Mouse (Mus musculus) hindbrain, embryonic 14.5 days (tissue): ENCODE measurements around the gene Ripor2. TPM values are rescaled to one million over a fixed set of nuclear protein-coding genes. Genes with fewer than 3 reads are reported as not detected.

ENCODE experiments used
- ATAC-seq: fragments of 200-750 bp; cut with Nextera tagmentation; 2 replicates; pipeline ENCODE4 v1.8.0; 2017; ENCODE audit warnings: moderate number of reproducible peaks, mild to moderate bottlenecking, moderate TSS enrichment, moderate library complexity; ENCODE audit not compliant: low FRiP score
- DNase-seq: peaks from one replicate; pipeline ENCODE4 v3.0.0-alpha.2; 2015; ENCODE audit warnings: low spot score
- H3K27ac ChIP-seq: fragments of 300-500 bp; sonication (generic); 2 replicates; pipeline ENCODE4 v1.5.1; 2014; ENCODE audit warnings: mild to moderate bottlenecking, moderate library complexity
- H3K27me3 ChIP-seq: fragments of 300-500 bp; sonication (generic); 2 replicates; pipeline ENCODE4 v1.6.1; 2014; ENCODE audit warnings: mild to moderate bottlenecking, low read length, mixed read lengths; ENCODE audit not compliant: control insufficient read depth, insufficient read depth
- H3K36me3 ChIP-seq: fragments of 300-500 bp; sonication (generic); replicated peaks from 2 replicates; pipeline ENCODE4 v1.6.1; 2014; ENCODE audit not compliant: control insufficient read depth, insufficient read depth
- H3K4me1 ChIP-seq: fragments of 300-500 bp; sonication (generic); replicated peaks from 2 replicates; pipeline ENCODE4 v1.6.1; 2014; ENCODE audit warnings: antibody characterized with exemption, low read length, mixed read lengths; ENCODE audit not compliant: control insufficient read depth, insufficient read depth
- H3K4me2 ChIP-seq: fragments of 300-500 bp; sonication (generic); replicated peaks from 2 replicates; pipeline ENCODE4 v1.6.1; 2014; ENCODE audit warnings: mild to moderate bottlenecking, moderate library complexity
- H3K4me3 ChIP-seq: fragments of 300-500 bp; sonication (generic); replicated peaks from 2 replicates; pipeline ENCODE4 v1.5.1; 2014; ENCODE audit warnings: mild to moderate bottlenecking, low read length
- H3K9ac ChIP-seq: fragments of 300-500 bp; sonication (generic); 2 replicates; pipeline ENCODE4 v1.6.1; 2014
- H3K9me3 ChIP-seq: fragments of 300-500 bp; sonication (generic); 2 replicates; pipeline ENCODE4 v1.6.1; 2016; ENCODE audit warnings: low read length; ENCODE audit not compliant: control insufficient read depth
- WGBS: fragments of 180-500 bp; shearing (Covaris S2); extraction: QIAGEN DNeasy Blood & Tissue Kit; methylation state at CpG from one replicate; pipeline ENCODE4 v1.1.7; 2014; 5-methylcytosine and 5-hydroxymethylcytosine counted together
- polyA plus RNA-seq: library from polyadenylated mRNA; unstranded; fragments of >200 nt; fragmentation: Nextera tagmentation; extraction: Ambion mirVana; gene quantifications from 2 replicates; pipeline ENCODE4 v1.2.1, GENCODE M21; 2014

Ripor2 gene
- polyA plus RNA-seq, 1 experiment from 2014 or later: 25.9 TPM

GRCm38 (mm10) chr13:24576338-24577119 is 5.5 kb upstream of the Ripor2 start:
- peak; percentile 73 for DNase-seq
- Histone ChIP-seq H3K36me3 (no peaks in the 10 kb centered on the region), H3K27me3 (no peaks in the 10 kb centered on the region), H3K9ac (no peak overlapping the region), H3K27ac (peak overlapping the region; percentile 81), H3K4me3 (no peak overlapping the region), H3K4me2 (peak overlapping the region; percentile 10; the same call in 1 of the 2 replicates), H3K9me3 (no peaks in the 10 kb centered on the region), H3K4me1 (peaks cover 13% of the 10 kb centered on the region)
- peak; percentile 95 for ATAC-seq
- 49% methylated on average over 11 of the region's 11 CpGs for WGBS

GRCm38 (mm10) chr13:24578317-24578716 is 3.7 kb upstream of the Ripor2 start:
- no peak overlapping the region for H3K4me3 ChIP-seq

GRCm38 (mm10) chr13:24580759-24581158 is 1.2 kb upstream of the Ripor2 start:
- Histone ChIP-seq H3K4me1 (peaks cover 13% of the 10 kb centered on the region), H3K27ac (no peak overlapping the region), H3K9ac (no peak overlapping the region), H3K27me3 (no peaks in the 10 kb centered on the region), H3K4me2 (no peak overlapping the region), H3K9me3 (no peaks in the 10 kb centered on the region), H3K4me3 (no peak overlapping the region), H3K36me3 (no peaks in the 10 kb centered on the region)
- no peak for ATAC-seq
- WGBS: 93% methylated on average over 8 of the region's 8 CpGs
- no peak for DNase-seq

More at GRCm38 (mm10) chr13:24578317-24578716, 3.7 kb upstream of the Ripor2 start:
- Histone ChIP-seq H3K27me3 (no peaks in the 10 kb centered on the region), H3K27ac (no peak overlapping the region), H3K4me2 (no peak overlapping the region), H3K9ac (no peak overlapping the region), H3K4me1 (peaks cover 13% of the 10 kb centered on the region), H3K36me3 (no peaks in the 10 kb centered on the region), H3K9me3 (no peaks in the 10 kb centered on the region)
- ATAC-seq (no peak), DNase-seq (no peak)

DNA sequence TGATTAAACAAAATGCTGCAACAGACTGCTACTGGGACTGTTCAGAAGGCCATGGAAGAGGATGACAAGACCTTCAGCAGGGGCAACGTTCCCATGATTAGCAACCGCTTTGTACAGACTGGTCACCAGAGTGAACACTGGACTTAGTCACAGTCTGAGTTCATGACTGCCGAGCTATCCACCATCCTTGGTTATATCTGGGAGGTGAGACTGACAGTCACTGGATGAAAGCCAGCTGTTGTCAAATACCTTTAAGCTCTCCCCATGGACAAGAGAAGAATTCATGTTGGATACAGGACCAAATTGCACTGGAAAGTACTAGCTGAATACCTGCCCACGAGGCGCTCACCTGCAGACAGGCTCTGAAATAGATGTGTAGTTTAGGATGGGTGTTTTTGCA is 2.4 kb downstream of the Ripor2 start:
- ATAC-seq (no peak), DNase-seq (no peak)
- Histone ChIP-seq H3K27me3 (no peaks in the 10 kb centered on the region), H3K36me3 (no peaks in the 10 kb centered on the region), H3K4me1 (no peaks in the 10 kb centered on the region), H3K4me3 (no peak overlapping the region), H3K27ac (no peak overlapping the region), H3K4me2 (no peak overlapping the region), H3K9me3 (no peaks in the 10 kb centered on the region), H3K9ac (no peak overlapping the region)
- WGBS: 93% methylated on average over 5 of the region's 5 CpGs

DNA sequence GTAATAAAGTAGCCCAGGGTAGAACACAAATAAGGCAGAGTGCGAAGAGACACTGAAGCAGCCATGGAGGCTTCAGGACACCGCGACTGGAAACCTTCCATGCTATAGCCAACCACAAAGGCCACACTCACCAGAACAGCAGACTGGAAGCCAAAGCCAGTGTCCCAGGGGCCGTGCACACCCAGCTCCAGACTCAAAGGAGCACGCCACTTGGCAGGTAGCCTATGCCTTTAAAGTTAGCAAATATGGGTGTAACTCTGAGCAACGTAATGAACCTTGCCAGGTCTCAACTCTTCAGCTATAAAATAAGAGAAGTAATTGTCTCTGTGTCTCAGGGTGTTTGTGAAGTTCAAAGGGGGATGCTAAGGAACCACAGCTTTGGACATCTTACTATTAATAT is 2.9 kb downstream of the Ripor2 start:
- 97% methylated on average over 6 of the region's 6 CpGs for WGBS
- Histone ChIP-seq H3K27me3 (no peaks in the 10 kb centered on the region), H3K9me3 (no peaks in the 10 kb centered on the region)

DNA sequence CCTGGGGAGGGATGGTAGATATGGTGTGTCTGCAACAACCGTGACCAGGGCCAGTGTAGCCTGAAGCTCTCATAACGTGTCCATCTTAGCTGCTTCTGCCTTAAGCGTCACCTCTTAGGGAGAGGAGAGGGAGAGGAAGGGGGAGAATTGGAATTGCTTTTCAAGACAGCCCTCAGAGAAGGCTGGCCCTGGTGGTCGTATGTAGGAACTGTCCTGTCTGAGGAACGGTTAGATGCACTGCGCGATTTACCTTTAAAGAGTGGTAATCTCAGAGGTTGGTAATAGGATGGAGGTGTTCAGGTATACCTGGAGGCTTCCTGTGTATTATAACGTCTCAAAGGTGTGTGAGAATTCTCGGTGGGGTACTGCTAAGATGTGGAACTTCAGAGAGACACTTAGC is 3.4 kb downstream of the Ripor2 start:
- ATAC-seq: no peak; the same call in 1 of the 2 replicates

More for the DNA sequence above, 2.9 kb downstream of the Ripor2 start:
- Histone ChIP-seq H3K4me2 (no peak overlapping the region), H3K4me1 (no peaks in the 10 kb centered on the region), H3K36me3 (no peaks in the 10 kb centered on the region), H3K27ac (no peak overlapping the region), H3K9ac (no peak overlapping the region), H3K4me3 (no peak overlapping the region)
- no peak for DNase-seq
- no peak for ATAC-seq

GRCm38 (mm10) chr13:24587192-24587895 is 5.4 kb downstream of the Ripor2 start:
- Histone ChIP-seq H3K9me3 (no peaks in the 10 kb centered on the region), H3K36me3 (no peaks in the 10 kb centered on the region), H3K4me2 (no peak overlapping the region), H3K9ac (no peak overlapping the region), H3K4me1 (no peaks in the 10 kb centered on the region), H3K4me3 (no peak overlapping the region), H3K27ac (no peak overlapping the region), H3K27me3 (no peaks in the 10 kb centered on the region)
- ATAC-seq: no peak
- no peak for DNase-seq
- 85% methylated on average over 12 of the region's 12 CpGs for WGBS

More for the DNA sequence above, 3.4 kb downstream of the Ripor2 start:
- H3K9ac ChIP-seq: no peak overlapping the region
- H3K27ac ChIP-seq: no peak overlapping the region
- H3K4me3 ChIP-seq: no peak overlapping the region
- no peaks in the 10 kb centered on the region for H3K4me1 ChIP-seq
- WGBS: 68% methylated on average over 9 of the region's 9 CpGs
- DNase-seq: no peak
- H3K4me2 ChIP-seq: no peak overlapping the region
- no peaks in the 10 kb centered on the region for H3K36me3 ChIP-seq
- no peaks in the 10 kb centered on the region for H3K9me3 ChIP-seq
- no peaks in the 10 kb centered on the region for H3K27me3 ChIP-seq

- H3K4me2 ChIP-seq: no peak overlapping the region
- no peak overlapping the region for H3K4me3 ChIP-seq
- H3K4me1 ChIP-seq: no peaks in the 10 kb centered on the region
- DNase-seq (no peak), ATAC-seq (no peak)
- H3K27ac ChIP-seq: no peak overlapping the region
- no peaks in the 10 kb centered on the region for H3K27me3 ChIP-seq
- H3K9ac ChIP-seq: no peak overlapping the region
- WGBS: 96% methylated on average over 3 of the region's 3 CpGs
- no peaks in the 10 kb centered on the region for H3K36me3 ChIP-seq
- H3K9me3 ChIP-seq: no peaks in the 10 kb centered on the region
Measured at GRCm38 (mm10) chr13:24588603-24589002, 6.6 kb downstream of the Ripor2 start.

GRCm38 (mm10) chr13:24591737-24592136 is 9.7 kb downstream of the Ripor2 start:
- H3K4me1 ChIP-seq: no peaks in the 10 kb centered on the region
- no peak overlapping the region for H3K4me2 ChIP-seq
- H3K9me3 ChIP-seq: no peaks in the 10 kb centered on the region
- H3K36me3 ChIP-seq: no peaks in the 10 kb centered on the region
- no peak for DNase-seq
- no peak overlapping the region for H3K9ac ChIP-seq
- 94% methylated on average over 6 of the region's 6 CpGs for WGBS
- H3K4me3 ChIP-seq: no peak overlapping the region
- no peak for ATAC-seq
- H3K27me3 ChIP-seq: no peaks in the 10 kb centered on the region
- no peak overlapping the region for H3K27ac ChIP-seq
